Mouse (Mus musculus) brain, embryonic 14.5 days (tissue): ENCODE data around the gene Trim71.

Experiments
- CTCF ChIP-seq: fragments of 200-500 bp; IDR thresholded peaks from 2 replicates; pipeline ENCODE4 v1.5.1; 2012; ENCODE audit warnings: inconsistent platforms, mild to moderate bottlenecking, moderate library complexity, borderline replicate concordance; ENCODE audit not compliant: insufficient read depth, insufficient read length; ENCODE audit errors: extremely low read depth
- POLR2A ChIP-seq: fragments of 200-500 bp; IDR thresholded peaks from 2 replicates; pipeline ENCODE4 v1.6.1; 2012; ENCODE audit warnings: mild to moderate bottlenecking, inconsistent platforms, borderline replicate concordance; ENCODE audit not compliant: poor library complexity, insufficient read depth, insufficient read length, severe bottlenecking; ENCODE audit errors: extremely low read depth

DNA sequence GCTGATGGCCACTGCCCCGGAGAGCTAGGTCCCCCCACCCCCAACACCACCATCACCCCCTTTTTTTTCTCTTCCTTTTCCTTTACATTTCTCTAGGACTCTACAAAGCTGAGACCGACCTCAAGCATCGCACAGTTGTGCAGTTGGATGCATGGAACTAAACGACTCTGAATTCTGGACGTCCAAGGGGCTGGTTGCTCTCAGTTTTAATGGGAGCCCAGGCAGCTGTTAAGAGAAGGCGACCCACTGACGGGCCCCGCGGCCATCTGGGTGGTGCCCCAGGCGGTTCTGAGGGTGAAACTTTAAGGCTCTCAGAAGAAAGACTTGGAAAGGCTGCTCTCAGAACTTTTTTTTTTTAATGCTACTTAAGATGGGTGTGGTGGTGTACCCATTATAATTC lies 498 bp upstream of the Trim71 start:
- TF ChIP-seq CTCF (no peak), POLR2A (no peak)
